Mouse (Mus musculus): ENCODE measurements around the gene Gm10271. TPM values are rescaled to one million over a fixed set of nuclear protein-coding genes. Genes with fewer than 3 reads are reported as not detected.

The Gm10271 gene
- polyA plus RNA-seq (2015; fragmentation: Nextera tagmentation; extraction: Ambion mirVana): not detected in 2 replicates

GRCm38 (mm10) chr10:116972509-116972908 lies at the start of gene Gm10271:
Gene Gm10271 (minus strand): TSS chr10:116972609.

GRCm38 (mm10) chr10:116986264-116987082 lies 14.1 kb upstream of the Gm10271 start, which contains the start of gene Best3:
Gene Best3 (plus strand): TSS chr10:116986314.

GRCm38 (mm10) chr10:116950009-116950769 lies 22.2 kb downstream of the Gm10271 start, which contains the start of gene Rab3ip:
Gene Rab3ip (minus strand): TSS chr10:116950769.

Other genes with a start within 250 kb of the Gm10271 start
- gene Myrfl, start 75.7 kb downstream of the Gm10271 start, polyA plus RNA-seq (2015; fragmentation: Nextera tagmentation; extraction: Ambion mirVana): 0.18 TPM in 2 replicates
- gene Rab3ip, start 21.8 kb downstream of the Gm10271 start, polyA plus RNA-seq (2015; fragmentation: Nextera tagmentation; extraction: Ambion mirVana): 22.8 and 23.6 TPM in 2 replicates
- gene Best3, start 13.7 kb upstream of the Gm10271 start, polyA plus RNA-seq (2015; fragmentation: Nextera tagmentation; extraction: Ambion mirVana): 8.2 and 8.3 TPM in 2 replicates
- gene Lrrc10, start 72.7 kb upstream of the Gm10271 start, polyA plus RNA-seq (2015; fragmentation: Nextera tagmentation; extraction: Ambion mirVana): not detected in 2 replicates
- gene Cct2, start 91.2 kb upstream of the Gm10271 start, polyA plus RNA-seq (2015; fragmentation: Nextera tagmentation; extraction: Ambion mirVana): 136 TPM in 2 replicates
- gene Frs2, start 175.9 kb upstream of the Gm10271 start, polyA plus RNA-seq (2015; fragmentation: Nextera tagmentation; extraction: Ambion mirVana): 8.0 and 10.4 TPM in 2 replicates